Mouse (Mus musculus): ENCODE results near the gene Naa40. TPM values are rescaled to one million over a fixed set of nuclear protein-coding genes. Genes with fewer than 3 reads are reported as not detected.

Naa40 gene
- polyA plus RNA-seq (2012; rRNA removed): 8.2 and 13.1 TPM in 2 replicates

DNA sequence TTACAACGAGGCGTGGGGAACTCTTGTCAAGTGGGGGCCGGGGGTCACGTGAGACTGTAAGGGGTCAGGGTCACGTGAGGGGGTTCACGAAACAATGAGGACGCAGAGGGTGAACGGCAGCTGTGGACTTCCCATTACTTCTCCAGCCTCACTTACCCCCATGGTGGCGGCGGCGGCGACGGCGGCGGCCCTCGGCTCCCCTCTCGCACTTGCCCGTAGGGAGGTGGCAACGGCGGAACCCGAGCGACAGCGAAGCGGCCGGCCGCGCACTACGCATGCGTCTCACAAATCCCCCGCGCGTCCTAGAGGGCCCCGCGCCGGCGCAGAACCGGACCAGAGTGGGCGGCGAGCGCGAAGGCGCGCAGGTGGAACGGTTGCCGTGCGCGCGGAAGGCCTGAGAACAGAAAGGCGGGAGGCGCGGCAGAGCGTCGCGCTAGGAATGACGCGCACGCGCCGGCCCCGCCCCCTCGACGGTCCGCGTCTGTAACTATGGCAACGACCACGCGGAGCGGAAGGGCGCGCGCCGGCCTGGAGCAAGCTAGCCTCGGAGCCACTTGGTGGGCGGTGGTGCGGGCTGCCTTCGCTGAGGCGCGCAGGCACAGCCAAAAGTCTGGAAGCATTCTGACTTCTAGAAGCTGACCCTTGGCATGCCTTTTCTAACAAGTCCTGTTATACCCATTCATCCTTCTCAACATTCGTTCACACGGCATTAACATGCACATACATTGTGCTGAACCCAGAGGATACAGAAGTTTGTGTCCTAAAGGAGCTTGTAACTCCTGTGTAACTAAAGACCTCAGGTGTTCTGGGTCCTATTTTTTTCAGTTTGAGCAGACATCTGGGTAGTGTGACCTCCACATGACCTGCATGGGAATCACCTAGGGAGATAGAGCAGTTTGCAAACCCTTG is at the start of gene Naa40:
TSS of gene Naa40 (minus strand) at position 402 of the 909 bp plus-strand sequence.
- Histone ChIP-seq H3K27me3 (ENCODE audit: control insufficient read depth, insufficient read depth, low read length) (no peaks in the 10 kb centered on the region), H3K36me3 (ENCODE audit: control insufficient read depth, insufficient read depth, low read length) (no peaks in the 10 kb centered on the region), H3K4me3 (ENCODE audit: low read depth, low read length) (peak within 1 kb of the TSS; percentile 90), H3K4me1 (ENCODE audit: control insufficient read depth, insufficient read depth, insufficient read length, low read length) (peaks cover 2% of the 10 kb centered on the region; the same call in 1 of the 2 replicates), H3K27ac (ENCODE audit: insufficient read depth, low read depth, low read length) (peak within 1 kb of the TSS; percentile 59)
- no peak for TF ChIP-seq CTCF (IDR thresholded peaks at IDR 0.05; ENCODE audit: extremely low read depth, insufficient read length, insufficient replicate concordance, low read depth, low read length)
- TF ChIP-seq POLR2A (IDR thresholded peaks at IDR 0.05; ENCODE audit: low read depth, low read length): no peak
- under 1% methylated on average over 80 of the region's 80 CpGs for WGBS

DNA sequence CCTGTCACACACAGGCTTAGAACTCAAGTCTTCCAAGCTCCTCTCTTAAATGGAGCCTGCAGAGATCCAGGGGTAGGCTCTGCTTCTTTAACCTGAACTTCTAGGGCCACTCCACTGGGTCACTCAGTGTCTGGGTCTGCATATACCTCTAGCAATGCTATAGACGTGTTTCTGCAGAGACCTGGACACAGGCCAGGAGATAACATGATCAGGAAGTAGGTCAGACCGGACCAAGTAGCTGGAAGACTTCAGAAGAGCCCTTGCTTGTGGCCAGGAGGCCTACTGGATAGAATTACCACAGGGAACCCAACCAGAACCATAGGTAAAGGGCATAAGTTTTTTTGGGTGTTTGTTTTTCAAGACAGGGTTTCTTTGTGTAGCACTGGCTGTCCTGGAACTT is 48.8 kb upstream of the Naa40 start:
- TF ChIP-seq CTCF (IDR thresholded peaks at IDR 0.05; ENCODE audit: extremely low read depth, insufficient read length, insufficient replicate concordance, low read depth, low read length): no peak
- TF ChIP-seq POLR2A (IDR thresholded peaks at IDR 0.05; ENCODE audit: low read depth, low read length): no peak

DNA sequence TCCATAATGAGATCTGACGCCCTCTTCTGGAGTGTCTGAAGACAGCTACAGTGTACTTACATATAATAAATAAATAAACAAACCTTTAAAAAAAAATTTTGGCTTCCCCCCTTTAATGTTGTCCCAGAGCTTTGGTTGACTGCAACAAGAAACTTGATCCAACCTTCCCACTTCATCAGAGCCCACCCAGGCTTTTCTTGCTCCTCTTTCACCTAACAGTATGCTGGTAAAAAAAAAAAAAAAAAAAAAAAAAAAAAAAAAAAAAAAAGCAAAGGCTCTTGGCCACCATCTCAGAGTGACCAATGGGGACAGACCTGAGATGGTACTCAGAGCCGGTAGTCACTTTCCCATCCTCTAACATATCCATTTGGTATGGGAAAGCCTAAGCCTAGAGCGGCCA is 47.3 kb upstream of the Naa40 start:
- H3K27me3 ChIP-seq (ENCODE audit: control insufficient read depth, insufficient read depth, low read length): no peaks in the 10 kb centered on the region
- peaks cover 6% of the 10 kb centered on the region; the same call in 1 of the 2 replicates for H3K4me1 ChIP-seq (ENCODE audit: control insufficient read depth, insufficient read depth, insufficient read length, low read length)
- H3K36me3 ChIP-seq (ENCODE audit: control insufficient read depth, insufficient read depth, low read length): peaks cover 57% of the 10 kb centered on the region
- no peak overlapping the region for H3K4me3 ChIP-seq (ENCODE audit: low read depth, low read length)
- TF ChIP-seq POLR2A (IDR thresholded peaks at IDR 0.05; ENCODE audit: low read depth, low read length) (no peak), CTCF (IDR thresholded peaks at IDR 0.05; ENCODE audit: extremely low read depth, insufficient read length, insufficient replicate concordance, low read depth, low read length) (no peak)
- 89% methylated on average over 3 of the region's 3 CpGs for WGBS
- H3K27ac ChIP-seq (ENCODE audit: insufficient read depth, low read depth, low read length): no peak overlapping the region

More for the DNA sequence above, 48.8 kb upstream of the Naa40 start:
- H3K4me1 ChIP-seq (ENCODE audit: control insufficient read depth, insufficient read depth, insufficient read length, low read length): peaks cover 6% of the 10 kb centered on the region; the same call in 1 of the 2 replicates
- no peak overlapping the region for H3K27ac ChIP-seq (ENCODE audit: insufficient read depth, low read depth, low read length)
- no peaks in the 10 kb centered on the region for H3K27me3 ChIP-seq (ENCODE audit: control insufficient read depth, insufficient read depth, low read length)
- WGBS: 2% methylated on average over 2 of the region's 2 CpGs
- no peak overlapping the region for H3K4me3 ChIP-seq (ENCODE audit: low read depth, low read length)
- H3K36me3 ChIP-seq (ENCODE audit: control insufficient read depth, insufficient read depth, low read length): peaks cover 42% of the 10 kb centered on the region

DNA sequence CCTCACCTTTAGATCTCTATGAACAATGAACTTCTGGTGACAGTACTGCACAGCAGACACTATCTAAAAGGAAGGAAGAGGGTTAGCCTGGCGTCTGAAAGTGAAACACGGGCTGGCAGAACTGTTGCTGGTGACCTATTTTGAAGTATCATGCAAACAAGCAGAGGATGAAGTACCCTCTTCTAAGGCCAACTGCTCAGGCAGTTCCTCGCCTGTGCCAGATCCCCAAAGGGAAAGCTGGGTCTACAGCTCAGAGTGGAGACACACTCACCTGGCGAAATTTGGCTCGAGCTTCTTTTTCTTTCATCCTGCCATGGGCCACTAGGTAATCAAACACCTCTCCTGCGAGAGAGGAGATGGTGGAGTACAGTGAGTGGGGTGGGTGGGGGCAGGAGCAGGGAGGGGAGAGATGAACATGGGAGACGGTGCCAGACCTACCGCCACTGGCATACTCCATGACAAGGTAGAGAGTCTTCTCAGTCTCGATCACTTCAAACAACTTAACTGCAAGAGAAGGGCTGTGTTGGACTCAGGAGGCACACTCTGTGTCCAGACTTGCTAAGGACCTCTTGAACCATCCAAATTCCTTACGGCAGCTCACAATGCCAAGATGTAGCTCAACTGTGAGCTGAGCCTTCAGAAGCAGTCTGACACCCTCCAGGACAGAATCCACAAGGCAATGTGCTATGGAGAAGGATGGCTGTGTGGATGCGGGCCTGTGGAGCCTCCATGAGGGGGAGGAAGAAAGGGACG is 45.8 kb upstream of the Naa40 start:
- Histone ChIP-seq H3K27ac (ENCODE audit: insufficient read depth, low read depth, low read length) (no peak overlapping the region), H3K27me3 (ENCODE audit: control insufficient read depth, insufficient read depth, low read length) (no peaks in the 10 kb centered on the region), H3K4me1 (ENCODE audit: control insufficient read depth, insufficient read depth, insufficient read length, low read length) (no peaks in the 10 kb centered on the region; the same call in 1 of the 2 replicates), H3K36me3 (ENCODE audit: control insufficient read depth, insufficient read depth, low read length) (peaks cover 72% of the 10 kb centered on the region), H3K4me3 (ENCODE audit: low read depth, low read length) (no peak overlapping the region)
- TF ChIP-seq CTCF (IDR thresholded peaks at IDR 0.05; ENCODE audit: extremely low read depth, insufficient read length, insufficient replicate concordance, low read depth, low read length) (no peak), POLR2A (IDR thresholded peaks at IDR 0.05; ENCODE audit: low read depth, low read length) (no peak)
- WGBS: 84% methylated on average over 12 of the region's 12 CpGs

DNA sequence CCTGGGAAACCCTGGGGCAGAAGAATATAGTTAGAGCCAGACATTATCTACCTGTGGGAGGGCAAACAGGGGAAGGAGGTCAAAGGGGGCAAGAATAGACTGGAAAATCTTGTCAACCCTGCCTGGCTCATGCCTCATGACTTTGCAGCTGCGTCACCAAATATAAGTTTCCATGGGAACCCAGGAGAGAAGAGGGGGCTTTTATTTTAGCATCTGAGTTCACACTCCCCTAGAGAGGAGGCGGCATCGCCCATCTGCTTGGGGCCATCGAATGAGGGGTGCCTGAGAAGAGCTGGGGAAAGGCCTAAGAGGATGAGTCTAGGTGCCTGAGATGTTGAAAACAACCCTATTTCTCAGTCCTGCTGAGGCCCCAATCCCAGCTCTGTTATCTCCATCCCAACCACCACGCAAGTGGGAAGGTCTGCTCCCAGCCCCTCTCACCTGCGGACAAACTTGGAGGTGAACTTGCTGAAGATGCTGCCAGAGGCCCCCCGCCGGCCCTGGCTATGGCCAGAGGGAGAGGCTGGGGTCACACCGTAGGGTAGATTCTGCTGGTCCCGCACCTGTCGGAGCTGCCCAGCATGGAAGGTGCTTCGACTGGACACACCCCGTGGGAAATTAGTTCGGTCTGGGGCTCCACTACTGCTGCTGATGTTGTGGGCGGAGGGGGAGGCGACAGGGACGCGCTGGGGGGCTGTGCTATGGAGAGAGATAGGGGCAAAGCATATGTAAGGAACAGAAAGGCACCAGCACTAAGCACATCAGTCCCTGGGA is 39.8 kb upstream of the Naa40 start:
- H3K27me3 ChIP-seq (ENCODE audit: control insufficient read depth, insufficient read depth, low read length): no peaks in the 10 kb centered on the region
- peaks cover 94% of the 10 kb centered on the region for H3K36me3 ChIP-seq (ENCODE audit: control insufficient read depth, insufficient read depth, low read length)
- TF ChIP-seq CTCF (IDR thresholded peaks at IDR 0.05; ENCODE audit: extremely low read depth, insufficient read length, insufficient replicate concordance, low read depth, low read length) (no peak), POLR2A (IDR thresholded peaks at IDR 0.05; ENCODE audit: low read depth, low read length) (no peak)
- H3K27ac ChIP-seq (ENCODE audit: insufficient read depth, low read depth, low read length): no peak overlapping the region
- 86% methylated on average over 18 of the region's 18 CpGs for WGBS
- no peak overlapping the region for H3K4me3 ChIP-seq (ENCODE audit: low read depth, low read length)
- H3K4me1 ChIP-seq (ENCODE audit: control insufficient read depth, insufficient read depth, insufficient read length, low read length): no peaks in the 10 kb centered on the region

DNA sequence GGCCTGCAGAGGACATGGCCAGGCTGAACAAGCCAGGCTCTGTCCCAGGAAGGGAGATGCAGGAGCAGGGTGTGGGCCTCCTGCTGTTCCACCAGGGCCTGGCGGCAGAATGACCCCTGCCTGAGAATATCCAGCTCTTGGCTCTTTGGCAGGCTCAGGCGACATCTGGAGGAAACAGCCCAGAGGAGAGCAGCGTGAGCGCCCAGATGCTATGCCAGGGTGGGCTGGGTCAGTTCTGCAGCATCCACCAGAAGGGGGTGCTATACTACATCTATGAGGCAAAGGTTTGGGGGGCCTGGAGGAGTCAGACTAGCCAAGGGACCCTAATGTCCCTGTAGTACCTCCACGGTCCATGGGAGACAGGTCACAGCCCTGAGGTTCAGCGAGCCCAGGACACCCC is 38.1 kb upstream of the Naa40 start:
- peaks cover 83% of the 10 kb centered on the region for H3K36me3 ChIP-seq (ENCODE audit: control insufficient read depth, insufficient read depth, low read length)
- TF ChIP-seq CTCF (IDR thresholded peaks at IDR 0.05; ENCODE audit: extremely low read depth, insufficient read length, insufficient replicate concordance, low read depth, low read length): peak; percentile 58; the same call in 1 of the 2 replicates
- TF ChIP-seq POLR2A (IDR thresholded peaks at IDR 0.05; ENCODE audit: low read depth, low read length): no peak
- no peak overlapping the region for H3K4me3 ChIP-seq (ENCODE audit: low read depth, low read length)
- no peaks in the 10 kb centered on the region for H3K27me3 ChIP-seq (ENCODE audit: control insufficient read depth, insufficient read depth, low read length)
- WGBS: 53% methylated on average over 6 of the region's 6 CpGs
- H3K4me1 ChIP-seq (ENCODE audit: control insufficient read depth, insufficient read depth, insufficient read length, low read length): no peaks in the 10 kb centered on the region
- no peak overlapping the region for H3K27ac ChIP-seq (ENCODE audit: insufficient read depth, low read depth, low read length)
